Mouse (Mus musculus): ENCODE measurements around the gene Lrrc28. TPM values are rescaled to one million over a fixed set of nuclear protein-coding genes. Genes with fewer than 3 reads are reported as not detected.

Gene Lrrc28
- polyA plus RNA-seq, 2 experiments, result 22.1 to 26.3 TPM

DNA sequence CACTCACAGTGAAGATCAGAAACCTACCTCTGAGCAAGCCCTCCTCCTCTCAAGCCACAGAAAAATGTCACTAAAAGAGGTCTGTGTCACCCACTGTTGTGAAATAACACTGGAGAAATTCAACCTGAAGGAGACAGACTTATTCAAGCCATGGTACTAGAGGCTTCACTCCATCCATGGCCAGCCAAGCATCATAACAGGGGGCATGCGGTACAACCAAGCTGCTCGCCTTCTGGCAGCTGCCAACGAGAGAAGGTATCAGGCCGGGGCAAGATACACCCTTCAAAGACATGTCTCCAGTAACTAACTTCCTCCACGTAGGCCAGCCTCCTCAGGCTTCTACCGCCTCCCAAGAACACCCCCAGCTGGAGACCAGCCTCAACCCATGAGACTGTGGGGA, 40.0 kb downstream of the Lrrc28 start:
- Histone ChIP-seq H3K27ac (replicated peaks; ENCODE audit: low read depth, low read length) (no peak overlapping the region), H3K4me2 (replicated peaks; ENCODE audit: low read depth, low read length, severe bottlenecking) (no peak overlapping the region), H3K9ac (ENCODE audit: low read depth, low read length, severe bottlenecking) (no peak overlapping the region), H3K27me3 (ENCODE audit: control insufficient read depth, insufficient read depth, low read length) (no peaks in the 10 kb centered on the region), H3K36me3 (ENCODE audit: control insufficient read depth, insufficient read depth, low read length) (no peaks in the 10 kb centered on the region), H3K9me3 (ENCODE audit: control insufficient read depth, low read length) (no peaks in the 10 kb centered on the region), H3K4me1 (ENCODE audit: control insufficient read depth, insufficient read depth, low read length) (peaks cover 16% of the 10 kb centered on the region), H3K4me3 (replicated peaks; ENCODE audit: low read length) (no peak overlapping the region)
- DNase-seq (ENCODE audit: low spot score) (no peak), ATAC-seq (ENCODE audit: low FRiP score, low read depth) (no peak)
- WGBS, result 84% methylated on average over 6 of the region's 6 CpGs
- no peak for TF ChIP-seq POLR2A (IDR thresholded peaks at IDR 0.05; ENCODE audit: borderline replicate concordance, extremely low read depth, insufficient read depth, insufficient read length)

- H3K36me3 ChIP-seq (ENCODE audit: control insufficient read depth, insufficient read depth, low read length), result no peaks in the 10 kb centered on the region
- ATAC-seq (ENCODE audit: low FRiP score, low read depth) (peak; percentile 75), DNase-seq (ENCODE audit: low spot score) (peak; percentile 88)
- no peak for TF ChIP-seq POLR2A (IDR thresholded peaks at IDR 0.05; ENCODE audit: borderline replicate concordance, extremely low read depth, insufficient read depth, insufficient read length)
- WGBS, result 24% methylated on average over 3 of the region's 3 CpGs
- H3K4me2 ChIP-seq (replicated peaks; ENCODE audit: low read depth, low read length, severe bottlenecking), result no peak overlapping the region
- H3K9ac ChIP-seq (ENCODE audit: low read depth, low read length, severe bottlenecking), result no peak overlapping the region
- H3K27ac ChIP-seq (replicated peaks; ENCODE audit: low read depth, low read length), result peak overlapping the region; percentile 67; the same call in 1 of the 2 replicates
- no peak overlapping the region for H3K4me3 ChIP-seq (replicated peaks; ENCODE audit: low read length)
- H3K9me3 ChIP-seq (ENCODE audit: control insufficient read depth, low read length), result no peaks in the 10 kb centered on the region
- H3K27me3 ChIP-seq (ENCODE audit: control insufficient read depth, insufficient read depth, low read length), result no peaks in the 10 kb centered on the region
- H3K4me1 ChIP-seq (ENCODE audit: control insufficient read depth, insufficient read depth, low read length), result peaks cover 10% of the 10 kb centered on the region
Observed at GRCm38 (mm10) chr7:67598050-67598449, 47.0 kb downstream of the Lrrc28 start.

GRCm38 (mm10) chr7:67596961-67597360, 48.1 kb downstream of the Lrrc28 start:
- 50% methylated on average over 1 of the region's 1 CpGs for WGBS
- no peak overlapping the region for H3K4me3 ChIP-seq (replicated peaks; ENCODE audit: low read length)
- peaks cover 10% of the 10 kb centered on the region for H3K4me1 ChIP-seq (ENCODE audit: control insufficient read depth, insufficient read depth, low read length)
- TF ChIP-seq POLR2A (IDR thresholded peaks at IDR 0.05; ENCODE audit: borderline replicate concordance, extremely low read depth, insufficient read depth, insufficient read length), result no peak
- H3K27ac ChIP-seq (replicated peaks; ENCODE audit: low read depth, low read length), result no peak overlapping the region
- H3K36me3 ChIP-seq (ENCODE audit: control insufficient read depth, insufficient read depth, low read length), result no peaks in the 10 kb centered on the region
- H3K9me3 ChIP-seq (ENCODE audit: control insufficient read depth, low read length), result no peaks in the 10 kb centered on the region
- H3K4me2 ChIP-seq (replicated peaks; ENCODE audit: low read depth, low read length, severe bottlenecking), result no peak overlapping the region
- ATAC-seq (ENCODE audit: low FRiP score, low read depth) (no peak), DNase-seq (ENCODE audit: low spot score) (no peak)
- no peak overlapping the region for H3K9ac ChIP-seq (ENCODE audit: low read depth, low read length, severe bottlenecking)
- no peaks in the 10 kb centered on the region for H3K27me3 ChIP-seq (ENCODE audit: control insufficient read depth, insufficient read depth, low read length)

- no peaks in the 10 kb centered on the region for H3K27me3 ChIP-seq (ENCODE audit: control insufficient read depth, insufficient read depth, low read length)
- DNase-seq (ENCODE audit: low spot score) (no peak), ATAC-seq (ENCODE audit: low FRiP score, low read depth) (no peak)
- H3K27ac ChIP-seq (replicated peaks; ENCODE audit: low read depth, low read length), result no peak overlapping the region
- no peaks in the 10 kb centered on the region for H3K9me3 ChIP-seq (ENCODE audit: control insufficient read depth, low read length)
- TF ChIP-seq POLR2A (IDR thresholded peaks at IDR 0.05; ENCODE audit: borderline replicate concordance, extremely low read depth, insufficient read depth, insufficient read length), result no peak
- no peak overlapping the region for H3K4me3 ChIP-seq (replicated peaks; ENCODE audit: low read length)
- H3K4me2 ChIP-seq (replicated peaks; ENCODE audit: low read depth, low read length, severe bottlenecking), result no peak overlapping the region
- H3K9ac ChIP-seq (ENCODE audit: low read depth, low read length, severe bottlenecking), result no peak overlapping the region
- peaks cover 10% of the 10 kb centered on the region for H3K4me1 ChIP-seq (ENCODE audit: control insufficient read depth, insufficient read depth, low read length)
- WGBS, result 90% methylated on average over 1 of the region's 1 CpGs
- no peaks in the 10 kb centered on the region for H3K36me3 ChIP-seq (ENCODE audit: control insufficient read depth, insufficient read depth, low read length)
Observed at GRCm38 (mm10) chr7:67596322-67596721, 48.7 kb downstream of the Lrrc28 start.

- Histone ChIP-seq H3K36me3 (ENCODE audit: control insufficient read depth, insufficient read depth, low read length) (no peaks in the 10 kb centered on the region), H3K4me1 (ENCODE audit: control insufficient read depth, insufficient read depth, low read length) (peaks cover 3% of the 10 kb centered on the region), H3K27ac (replicated peaks; ENCODE audit: low read depth, low read length) (no peak overlapping the region), H3K4me3 (replicated peaks; ENCODE audit: low read length) (no peak overlapping the region), H3K9ac (ENCODE audit: low read depth, low read length, severe bottlenecking) (no peak overlapping the region), H3K9me3 (ENCODE audit: control insufficient read depth, low read length) (no peaks in the 10 kb centered on the region), H3K27me3 (ENCODE audit: control insufficient read depth, insufficient read depth, low read length) (no peaks in the 10 kb centered on the region), H3K4me2 (replicated peaks; ENCODE audit: low read depth, low read length, severe bottlenecking) (no peak overlapping the region)
- ATAC-seq (ENCODE audit: low FRiP score, low read depth) (no peak), DNase-seq (ENCODE audit: low spot score) (no peak)
- 94% methylated on average over 6 of the region's 6 CpGs for WGBS
- TF ChIP-seq POLR2A (IDR thresholded peaks at IDR 0.05; ENCODE audit: borderline replicate concordance, extremely low read depth, insufficient read depth, insufficient read length), result no peak
Observed at GRCm38 (mm10) chr7:67593902-67594301, 51.2 kb downstream of the Lrrc28 start.

GRCm38 (mm10) chr7:67592670-67593069, 52.4 kb downstream of the Lrrc28 start:
- Histone ChIP-seq H3K4me1 (ENCODE audit: control insufficient read depth, insufficient read depth, low read length) (peaks cover 3% of the 10 kb centered on the region), H3K27me3 (ENCODE audit: control insufficient read depth, insufficient read depth, low read length) (no peaks in the 10 kb centered on the region), H3K4me2 (replicated peaks; ENCODE audit: low read depth, low read length, severe bottlenecking) (no peak overlapping the region), H3K36me3 (ENCODE audit: control insufficient read depth, insufficient read depth, low read length) (no peaks in the 10 kb centered on the region), H3K9me3 (ENCODE audit: control insufficient read depth, low read length) (no peaks in the 10 kb centered on the region), H3K4me3 (replicated peaks; ENCODE audit: low read length) (no peak overlapping the region), H3K27ac (replicated peaks; ENCODE audit: low read depth, low read length) (no peak overlapping the region), H3K9ac (ENCODE audit: low read depth, low read length, severe bottlenecking) (no peak overlapping the region)
- ATAC-seq (ENCODE audit: low FRiP score, low read depth) (no peak), DNase-seq (ENCODE audit: low spot score) (no peak)
- WGBS, result 89% methylated on average over 6 of the region's 6 CpGs
- no peak for TF ChIP-seq POLR2A (IDR thresholded peaks at IDR 0.05; ENCODE audit: borderline replicate concordance, extremely low read depth, insufficient read depth, insufficient read length)

All from limb, embryonic 14.5 days (tissue).